Mouse (Mus musculus) cerebellum, postnatal 10 days (tissue): ENCODE data around the gene Rnasek.
A peak's percentile ranks its signal among the peaks of the same experiment; 100 is the strongest.

Source experiments
- DNase-seq, 2 experiments: peaks; one replicate each; pipeline ENCODE4 v3.0.0; 2021; ENCODE audit warnings: mixed read lengths in 2 of 2

The Rnasek gene

GRCm38 (mm10) chr11:70235254-70235900 lies 4.3 kb downstream of the Rnasek start:
- DNase-seq: peak in 1 of 2 experiments; percentile 7

- DNase-seq: peak in 1 of 2 experiments; percentile 22
Measured at GRCm38 (mm10) chr11:70234497-70234896, 5.1 kb downstream of the Rnasek start.

GRCm38 (mm10) chr11:70234037-70234436 lies 5.6 kb downstream of the Rnasek start:
- DNase-seq: peak; percentile 60 to 63

GRCm38 (mm10) chr11:70233016-70233415 lies 6.6 kb downstream of the Rnasek start:
- peak; percentile 74 to 79 for DNase-seq

GRCm38 (mm10) chr11:70232546-70232945 lies 7.1 kb downstream of the Rnasek start:
- peak; percentile 88 to 89 for DNase-seq

- DNase-seq: peak; percentile 93 to 94
Measured at GRCm38 (mm10) chr11:70230239-70230727, 9.4 kb downstream of the Rnasek start.

GRCm38 (mm10) chr11:70229260-70230010 lies 10.2 kb downstream of the Rnasek start, which contains the start of gene Bcl6b:
Gene Bcl6b (minus strand): TSS chr11:70229798.
- peak; percentile 33 to 34 for DNase-seq

- peak; percentile 90 to 91 for DNase-seq
Measured at GRCm38 (mm10) chr11:70228828-70229227, 10.8 kb downstream of the Rnasek start.

GRCm38 (mm10) chr11:70227661-70228245 lies 11.9 kb downstream of the Rnasek start:
- DNase-seq: peak in 1 of 2 experiments; percentile 28

GRCm38 (mm10) chr11:70227126-70227525 lies 12.5 kb downstream of the Rnasek start:
- no peak for DNase-seq

- DNase-seq: no peak
Measured at GRCm38 (mm10) chr11:70226602-70226890, 13.1 kb downstream of the Rnasek start.

GRCm38 (mm10) chr11:70225798-70226601 lies 13.6 kb downstream of the Rnasek start:
- peak in 1 of 2 experiments; percentile 16 for DNase-seq

GRCm38 (mm10) chr11:70223724-70224123 lies 15.9 kb downstream of the Rnasek start:
- DNase-seq: no peak

- peak; percentile 51 to 66 for DNase-seq
Measured at GRCm38 (mm10) chr11:70221603-70222500, 17.8 kb downstream of the Rnasek start.

GRCm38 (mm10) chr11:70220731-70221602 lies 18.7 kb downstream of the Rnasek start, which contains the start of gene Slc16a13:
Gene Slc16a13 (minus strand): TSS chr11:70221064.
- peak; percentile 98 to 99 for DNase-seq

- DNase-seq: peak; percentile 65 to 77
Measured at GRCm38 (mm10) chr11:70220323-70220722, 19.3 kb downstream of the Rnasek start.

- DNase-seq: no peak
Measured at GRCm38 (mm10) chr11:70219873-70220272, 19.8 kb downstream of the Rnasek start.

- peak in 1 of 2 experiments; percentile 32 for DNase-seq
Measured at GRCm38 (mm10) chr11:70218741-70219470, 20.7 kb downstream of the Rnasek start.

- no peak for DNase-seq
Measured at GRCm38 (mm10) chr11:70218039-70218438, 21.6 kb downstream of the Rnasek start.

- DNase-seq: no peak
Measured at GRCm38 (mm10) chr11:70216103-70216502, 23.5 kb downstream of the Rnasek start.
